Mouse (Mus musculus) erythroblast, embryonic 14.5 days (primary cell): ENCODE measurements around the gene Gzma.

Source experiments
- GATA1 ChIP-seq: IDR thresholded peaks from 2 replicates; pipeline ENCODE4 v1.6.1; 2012; ENCODE audit warnings: low read length, inconsistent platforms, mixed read lengths
- TAL1 ChIP-seq: IDR thresholded peaks from 3 replicates; pipeline ENCODE4 v1.6.1; 2012; ENCODE audit warnings: low read length, inconsistent platforms, mixed read lengths

DNA sequence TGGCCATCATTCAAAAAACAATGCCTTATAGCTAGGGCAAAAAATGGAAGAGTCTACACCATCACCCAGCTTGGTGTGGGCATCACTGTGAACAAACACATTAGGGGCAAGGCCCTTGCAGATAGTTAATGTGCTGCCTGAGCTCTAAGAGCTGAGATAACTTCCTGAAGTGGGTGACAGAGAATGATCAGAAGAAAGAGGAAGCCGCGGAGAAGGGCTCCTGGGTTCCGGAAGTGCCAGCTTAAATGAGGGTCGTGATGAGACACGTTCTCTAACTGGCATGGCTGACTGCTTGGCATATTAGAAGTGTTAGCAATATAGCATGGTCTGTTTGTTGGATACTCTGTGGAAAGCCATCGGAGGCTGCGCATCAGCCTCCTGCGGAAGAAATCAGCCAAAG lies 46.6 kb downstream of the Gzma start:
- TF ChIP-seq GATA1 (no peak), TAL1 (no peak)
